Mouse (Mus musculus) forebrain, embryonic 12.5 days (tissue): ENCODE measurements at regions not wholly inside any gene's neighbourhood (a gene's known extent, or its start where the extent isn't known, plus 50 kb on each side); places are given as distances from the start of the nearest gene placed in this dataset.

Experiments used
- ATAC-seq: fragments of 200-750 bp; cut with Nextera tagmentation; 2 replicates; pipeline ENCODE4 v1.8.0; 2017; ENCODE audit warnings: moderate TSS enrichment; ENCODE audit not compliant: low FRiP score
- H3K27ac ChIP-seq: fragments of 300-500 bp; sonication (generic); 2 replicates; pipeline ENCODE4 v1.5.1; 2016; ENCODE audit warnings: mild to moderate bottlenecking
- H3K27me3 ChIP-seq: fragments of 300-500 bp; sonication (generic); 2 replicates; pipeline ENCODE4 v1.6.1; 2016; ENCODE audit warnings: mild to moderate bottlenecking
- H3K36me3 ChIP-seq: fragments of 300-500 bp; sonication (generic); replicated peaks from 2 replicates; pipeline ENCODE4 v1.6.1; 2016; ENCODE audit warnings: mild to moderate bottlenecking
- H3K4me1 ChIP-seq: fragments of 300-500 bp; sonication (generic); 2 replicates; pipeline ENCODE4 v1.6.1; 2016
- H3K4me2 ChIP-seq: fragments of 300-500 bp; sonication (generic); 2 replicates; pipeline ENCODE4 v1.6.1; 2016; ENCODE audit warnings: mild to moderate bottlenecking, moderate library complexity
- H3K4me3 ChIP-seq: fragments of 300-500 bp; sonication (generic); replicated peaks from 2 replicates; pipeline ENCODE4 v1.5.1; 2016; ENCODE audit warnings: mild to moderate bottlenecking
- H3K9ac ChIP-seq: fragments of 300-500 bp; sonication (generic); 2 replicates; pipeline ENCODE4 v1.6.1; 2016; ENCODE audit warnings: mild to moderate bottlenecking
- H3K9me3 ChIP-seq: fragments of 300-500 bp; sonication (generic); 2 replicates; pipeline ENCODE4 v1.6.1; 2016
- WGBS: fragments of 180-500 bp; shearing (Covaris S2); methylation state at CpG from one replicate; pipeline ENCODE4 v1.1.7; 2016; 5-methylcytosine and 5-hydroxymethylcytosine counted together

DNA sequence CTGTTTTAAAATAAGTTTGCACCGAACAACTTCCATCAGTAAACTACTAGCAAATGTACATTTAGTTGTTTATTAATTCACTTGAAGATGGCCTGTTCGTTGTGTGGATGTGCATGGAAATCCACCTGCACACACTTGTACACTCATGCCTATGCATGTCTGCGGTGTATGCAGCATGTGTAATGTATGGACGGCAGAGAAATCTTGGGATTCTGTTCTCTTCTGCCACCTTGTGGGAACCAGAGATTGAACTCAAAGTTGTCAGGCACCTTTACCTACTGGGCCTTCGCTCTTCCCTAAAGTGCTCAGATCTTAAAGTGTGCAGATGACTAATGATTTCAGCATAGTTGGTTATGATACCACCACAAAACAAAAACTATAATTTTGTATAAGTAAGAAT lies 137.4 kb downstream of the Kitl start:
- H3K36me3 ChIP-seq: no peaks in the 10 kb centered on the region
- no peak overlapping the region for H3K4me2 ChIP-seq
- no peak overlapping the region for H3K4me3 ChIP-seq
- ATAC-seq: peak; percentile 83
- H3K9ac ChIP-seq: no peak overlapping the region
- H3K27me3 ChIP-seq: no peaks in the 10 kb centered on the region
- no peak overlapping the region for H3K27ac ChIP-seq
- 52% methylated on average over 5 of the region's 5 CpGs for WGBS
- H3K9me3 ChIP-seq: no peaks in the 10 kb centered on the region
- H3K4me1 ChIP-seq: no peaks in the 10 kb centered on the region

DNA sequence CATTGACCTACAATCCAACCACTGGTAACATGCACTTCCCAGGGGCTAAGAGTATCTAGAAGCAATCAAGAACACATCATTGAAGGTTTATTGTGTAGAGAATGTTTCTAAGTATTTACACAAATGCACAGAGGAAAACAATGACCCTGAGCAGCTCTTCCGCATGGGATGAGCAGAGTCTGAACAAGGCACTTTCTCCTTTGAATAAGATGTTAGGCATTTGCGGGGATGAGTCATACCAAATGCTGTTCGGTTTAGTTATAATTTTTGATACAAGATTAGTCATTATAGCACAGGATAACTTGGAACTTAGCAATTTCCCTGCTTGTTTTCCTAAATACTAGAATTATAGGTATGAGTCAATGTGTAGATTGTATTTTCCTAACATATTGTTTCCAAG lies 137.9 kb downstream of the Kitl start:
- Histone ChIP-seq H3K27me3 (no peaks in the 10 kb centered on the region), H3K36me3 (no peaks in the 10 kb centered on the region), H3K4me2 (no peak overlapping the region), H3K9me3 (no peaks in the 10 kb centered on the region), H3K27ac (no peak overlapping the region), H3K4me1 (no peaks in the 10 kb centered on the region), H3K4me3 (no peak overlapping the region), H3K9ac (no peak overlapping the region)
- WGBS: 87% methylated on average over 3 of the region's 3 CpGs
- ATAC-seq: no peak

DNA sequence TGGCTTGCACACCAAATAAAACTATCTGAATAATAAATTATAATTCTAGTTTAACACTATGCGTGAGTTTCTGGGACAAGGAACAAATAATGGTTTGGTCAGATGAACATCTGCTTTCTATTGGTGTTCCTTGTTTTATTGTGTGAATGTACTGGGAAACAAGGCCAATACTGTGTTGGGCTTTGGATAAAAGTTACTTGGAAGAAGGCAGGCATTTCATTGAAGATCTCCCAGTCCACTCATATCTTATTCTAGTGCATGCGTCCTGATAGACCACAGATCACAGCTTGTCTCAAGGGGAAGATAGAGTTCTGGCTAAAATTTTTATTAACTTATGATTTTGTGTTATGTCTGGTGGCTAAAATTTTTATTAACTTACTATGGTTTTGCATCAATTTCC lies 140.1 kb downstream of the Kitl start:
- Histone ChIP-seq H3K27me3 (no peaks in the 10 kb centered on the region), H3K36me3 (no peaks in the 10 kb centered on the region), H3K4me1 (no peaks in the 10 kb centered on the region), H3K27ac (no peak overlapping the region), H3K4me3 (no peak overlapping the region), H3K9ac (no peak overlapping the region), H3K9me3 (no peaks in the 10 kb centered on the region), H3K4me2 (no peak overlapping the region)
- WGBS: 83% methylated on average over 2 of the region's 2 CpGs
- ATAC-seq: no peak

DNA sequence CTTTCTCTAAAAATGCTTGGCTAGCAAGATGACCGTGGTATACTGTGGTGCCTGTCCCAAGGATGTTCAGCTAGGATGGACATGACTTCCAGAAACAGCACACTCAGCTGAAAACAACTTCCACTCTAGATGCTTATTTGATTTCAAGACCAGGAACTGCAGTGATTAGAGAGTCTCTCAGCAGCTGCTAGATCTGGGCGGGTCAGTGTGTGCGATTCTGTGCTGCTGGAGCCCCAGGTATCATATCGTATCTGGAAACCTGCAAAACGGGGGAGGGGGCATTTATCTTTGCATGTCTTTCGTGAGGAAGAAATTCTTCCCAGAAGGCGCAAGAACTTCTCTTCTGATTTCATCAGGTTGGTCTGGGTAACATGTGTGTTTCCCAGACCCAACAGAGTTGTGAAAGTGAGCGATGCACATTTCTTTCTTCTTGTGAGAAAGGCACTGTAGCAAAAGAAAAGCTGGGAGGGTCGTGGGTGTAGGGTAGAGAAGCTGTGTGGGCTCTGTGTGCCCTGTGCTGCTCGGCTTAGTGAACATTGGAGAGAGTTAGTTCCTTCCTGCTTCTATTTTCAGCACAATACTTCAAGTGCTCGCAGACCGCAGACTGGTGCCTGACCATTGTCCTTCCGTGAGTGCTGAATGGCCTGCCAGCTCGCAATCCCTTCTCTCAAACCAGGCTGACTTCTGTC lies 144.6 kb downstream of the Kitl start:
- Histone ChIP-seq H3K4me1 (no peaks in the 10 kb centered on the region), H3K4me3 (no peak overlapping the region), H3K27me3 (no peaks in the 10 kb centered on the region), H3K9me3 (no peaks in the 10 kb centered on the region), H3K36me3 (no peaks in the 10 kb centered on the region), H3K27ac (no peak overlapping the region), H3K4me2 (no peak overlapping the region), H3K9ac (no peak overlapping the region)
- 70% methylated on average over 14 of the region's 14 CpGs for WGBS
- ATAC-seq: no peak

DNA sequence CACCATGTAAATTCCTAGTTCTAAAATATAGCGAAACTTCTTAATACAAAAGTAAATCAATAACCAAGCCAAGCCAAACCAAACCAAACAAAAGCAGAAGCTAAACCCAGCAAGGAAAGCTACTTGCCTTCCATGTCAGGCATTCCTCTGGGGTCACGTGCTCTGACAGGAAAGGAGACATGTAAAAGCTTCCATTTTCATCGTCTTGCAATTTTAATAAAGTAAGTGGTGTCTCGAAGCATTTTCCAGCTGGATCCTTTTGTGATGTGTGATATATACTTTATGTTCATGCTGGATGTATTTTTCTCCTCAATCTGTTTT lies 145.1 kb downstream of the Kitl start:
- no peak overlapping the region for H3K27ac ChIP-seq
- no peak overlapping the region for H3K4me2 ChIP-seq
- ATAC-seq: no peak
- no peak overlapping the region for H3K4me3 ChIP-seq
- H3K36me3 ChIP-seq: no peaks in the 10 kb centered on the region
- no peaks in the 10 kb centered on the region for H3K27me3 ChIP-seq
- H3K9me3 ChIP-seq: no peaks in the 10 kb centered on the region
- H3K9ac ChIP-seq: no peak overlapping the region
- H3K4me1 ChIP-seq: no peaks in the 10 kb centered on the region
- 82% methylated on average over 4 of the region's 4 CpGs for WGBS

DNA sequence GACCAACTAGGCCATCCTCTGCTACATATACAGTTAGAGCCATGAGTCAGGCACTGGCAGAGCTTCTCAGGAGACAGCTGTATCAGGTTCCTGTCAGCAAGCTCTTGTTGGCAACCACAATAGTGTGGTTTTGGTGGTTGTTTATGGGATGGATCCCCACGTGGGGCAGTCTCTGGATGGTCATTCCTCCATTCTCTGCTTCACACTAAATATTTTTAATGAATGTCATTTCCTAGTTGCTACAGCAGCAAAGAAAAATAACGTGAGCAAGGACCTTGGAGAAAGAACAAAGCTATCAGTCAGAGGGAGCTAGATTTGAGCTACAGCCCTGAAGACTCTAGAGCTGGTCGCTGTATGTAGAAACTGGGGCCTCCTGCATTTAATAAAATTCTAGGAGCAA lies 145.7 kb downstream of the Kitl start:
- Histone ChIP-seq H3K9ac (no peak overlapping the region), H3K27me3 (no peaks in the 10 kb centered on the region), H3K36me3 (no peaks in the 10 kb centered on the region), H3K9me3 (no peaks in the 10 kb centered on the region), H3K4me3 (no peak overlapping the region), H3K4me1 (no peaks in the 10 kb centered on the region), H3K4me2 (no peak overlapping the region), H3K27ac (no peak overlapping the region)
- WGBS: 82% methylated on average over 3 of the region's 3 CpGs
- no peak for ATAC-seq

DNA sequence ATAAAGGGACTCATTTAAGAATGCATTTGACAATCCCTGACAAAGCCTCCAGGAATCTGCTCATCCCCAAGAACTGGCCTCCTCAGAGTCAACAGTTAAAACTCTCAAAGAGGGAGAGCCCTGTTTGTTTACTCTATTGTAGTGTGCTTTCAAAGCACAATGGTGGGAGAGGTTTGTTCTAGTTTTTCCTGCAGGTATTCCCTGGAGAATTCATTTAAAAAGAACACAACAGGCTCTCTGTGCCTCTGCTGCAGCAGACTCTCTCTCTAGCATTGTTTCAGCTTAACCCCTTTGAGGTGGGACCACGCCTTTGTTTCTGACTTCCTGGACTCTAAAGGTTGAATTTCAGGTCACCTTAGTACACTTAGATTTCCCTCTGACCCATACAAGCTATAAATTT lies 149.1 kb downstream of the Kitl start:
- Histone ChIP-seq H3K9ac (no peak overlapping the region), H3K27me3 (no peaks in the 10 kb centered on the region), H3K4me2 (no peak overlapping the region), H3K4me1 (no peaks in the 10 kb centered on the region), H3K4me3 (no peak overlapping the region), H3K36me3 (no peaks in the 10 kb centered on the region), H3K9me3 (no peaks in the 10 kb centered on the region), H3K27ac (no peak overlapping the region)
- ATAC-seq: no peak
- WGBS: 29% methylated on average over 1 of the region's 1 CpGs

DNA sequence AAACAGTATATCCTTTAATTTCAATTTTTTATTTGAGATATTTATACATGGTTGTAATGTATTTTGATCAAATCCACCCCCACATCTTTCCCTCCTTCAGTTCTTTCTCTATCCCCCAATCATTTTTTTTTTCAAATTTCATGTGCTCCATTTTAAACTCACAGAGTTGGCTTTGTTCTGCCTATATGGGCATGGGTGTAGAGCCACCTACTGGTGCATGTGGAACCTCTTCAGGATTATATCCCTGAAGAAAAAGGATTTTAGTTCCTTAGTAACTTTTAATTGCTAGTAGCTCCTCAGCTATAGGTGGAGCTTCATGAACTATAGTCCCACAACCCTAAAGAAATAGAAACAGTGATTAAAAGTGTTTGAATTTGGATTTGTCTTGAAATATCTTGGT lies 155.4 kb downstream of the Kitl start:
- no peaks in the 10 kb centered on the region for H3K27me3 ChIP-seq
- H3K4me1 ChIP-seq: no peaks in the 10 kb centered on the region
- no peak overlapping the region for H3K9ac ChIP-seq
- H3K36me3 ChIP-seq: no peaks in the 10 kb centered on the region
- no peak overlapping the region for H3K27ac ChIP-seq
- ATAC-seq: no peak
- H3K9me3 ChIP-seq: no peaks in the 10 kb centered on the region
- no peak overlapping the region for H3K4me3 ChIP-seq
- H3K4me2 ChIP-seq: no peak overlapping the region

DNA sequence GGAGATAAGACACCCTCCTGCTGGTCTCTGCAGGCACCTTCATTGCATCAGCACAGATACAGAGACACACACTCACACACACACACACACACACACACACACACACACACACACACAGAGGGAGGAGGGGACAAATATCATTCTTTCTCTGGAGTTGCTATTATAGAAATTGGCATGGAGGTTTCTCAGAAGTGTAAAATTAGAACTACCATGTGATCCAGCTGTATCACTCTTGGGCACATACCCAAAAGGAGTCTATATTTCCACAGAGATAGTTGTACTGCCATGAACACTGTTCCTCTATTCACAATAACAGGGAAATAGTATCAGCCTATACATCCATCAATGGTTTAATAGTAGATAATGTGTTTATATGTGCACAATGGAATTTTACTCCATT lies 137.8 kb upstream of the Gm4301 start:
- peaks cover 5% of the 10 kb centered on the region for H3K4me1 ChIP-seq
- no peak overlapping the region for H3K4me2 ChIP-seq
- H3K9me3 ChIP-seq: no peaks in the 10 kb centered on the region
- no peak overlapping the region for H3K4me3 ChIP-seq
- H3K27me3 ChIP-seq: no peaks in the 10 kb centered on the region
- H3K27ac ChIP-seq: no peak overlapping the region
- H3K36me3 ChIP-seq: no peaks in the 10 kb centered on the region
- H3K9ac ChIP-seq: no peak overlapping the region
- ATAC-seq: no peak

DNA sequence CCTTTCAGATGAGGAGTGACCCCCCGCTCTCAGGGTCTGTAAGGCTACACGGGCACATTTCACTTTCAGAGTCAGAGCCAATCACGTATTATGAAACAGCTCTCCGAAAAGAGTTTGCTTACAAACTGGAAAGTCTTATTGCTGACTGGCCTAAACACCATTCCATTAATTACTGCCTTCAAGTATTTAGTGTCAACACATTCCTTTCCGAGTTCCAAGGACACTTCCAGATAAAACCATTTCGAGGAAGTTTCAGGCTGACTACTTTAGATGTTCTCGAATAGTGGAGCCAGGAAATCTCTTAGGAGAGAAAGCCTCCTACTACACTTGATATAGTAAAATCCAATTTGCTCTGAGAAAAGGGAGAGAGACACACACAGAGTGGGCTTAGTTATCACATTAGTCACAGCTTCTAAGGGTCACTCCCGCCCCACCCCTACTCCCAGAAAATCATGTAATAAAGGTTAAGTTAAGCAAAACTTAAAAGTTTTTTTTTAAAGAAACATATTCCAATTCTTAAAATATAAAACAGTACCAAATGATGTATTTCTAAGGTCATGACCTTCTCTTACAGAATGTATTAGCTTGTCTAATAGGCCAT lies 136.3 kb upstream of the Gm4301 start:
- Histone ChIP-seq H3K9ac (no peak overlapping the region), H3K27me3 (no peaks in the 10 kb centered on the region), H3K4me2 (no peak overlapping the region), H3K9me3 (no peaks in the 10 kb centered on the region), H3K27ac (no peak overlapping the region), H3K4me3 (no peak overlapping the region), H3K4me1 (peaks cover 5% of the 10 kb centered on the region), H3K36me3 (no peaks in the 10 kb centered on the region)
- no peak for ATAC-seq
- WGBS: 64% methylated on average over 8 of the region's 8 CpGs

DNA sequence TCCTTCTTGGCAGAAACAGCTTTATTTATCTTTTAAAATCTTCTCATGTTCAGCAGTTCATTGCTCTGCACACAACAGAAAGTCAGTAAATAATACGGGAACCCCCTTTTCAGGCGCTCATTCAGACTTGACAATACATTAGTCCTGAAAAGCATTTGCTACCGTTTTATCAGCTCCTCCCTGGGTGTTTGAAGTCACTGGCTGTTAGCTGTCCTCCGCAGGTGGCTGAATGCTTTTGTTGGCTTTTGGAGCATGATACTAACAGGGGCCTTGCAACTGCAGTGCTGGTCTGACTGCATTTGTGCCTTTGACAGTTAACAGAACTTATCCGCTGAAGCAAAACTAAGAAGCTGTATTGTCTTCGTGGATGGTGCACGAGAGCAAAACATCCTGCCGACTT lies 135.0 kb upstream of the Gm4301 start:
- no peaks in the 10 kb centered on the region for H3K36me3 ChIP-seq
- no peak overlapping the region for H3K9ac ChIP-seq
- H3K4me1 ChIP-seq: peaks cover 5% of the 10 kb centered on the region
- H3K4me3 ChIP-seq: no peak overlapping the region
- no peaks in the 10 kb centered on the region for H3K9me3 ChIP-seq
- H3K4me2 ChIP-seq: peak overlapping the region; percentile 29
- H3K27me3 ChIP-seq: no peaks in the 10 kb centered on the region
- 4% methylated on average over 8 of the region's 8 CpGs for WGBS
- H3K27ac ChIP-seq: no peak overlapping the region
- no peak for ATAC-seq

DNA sequence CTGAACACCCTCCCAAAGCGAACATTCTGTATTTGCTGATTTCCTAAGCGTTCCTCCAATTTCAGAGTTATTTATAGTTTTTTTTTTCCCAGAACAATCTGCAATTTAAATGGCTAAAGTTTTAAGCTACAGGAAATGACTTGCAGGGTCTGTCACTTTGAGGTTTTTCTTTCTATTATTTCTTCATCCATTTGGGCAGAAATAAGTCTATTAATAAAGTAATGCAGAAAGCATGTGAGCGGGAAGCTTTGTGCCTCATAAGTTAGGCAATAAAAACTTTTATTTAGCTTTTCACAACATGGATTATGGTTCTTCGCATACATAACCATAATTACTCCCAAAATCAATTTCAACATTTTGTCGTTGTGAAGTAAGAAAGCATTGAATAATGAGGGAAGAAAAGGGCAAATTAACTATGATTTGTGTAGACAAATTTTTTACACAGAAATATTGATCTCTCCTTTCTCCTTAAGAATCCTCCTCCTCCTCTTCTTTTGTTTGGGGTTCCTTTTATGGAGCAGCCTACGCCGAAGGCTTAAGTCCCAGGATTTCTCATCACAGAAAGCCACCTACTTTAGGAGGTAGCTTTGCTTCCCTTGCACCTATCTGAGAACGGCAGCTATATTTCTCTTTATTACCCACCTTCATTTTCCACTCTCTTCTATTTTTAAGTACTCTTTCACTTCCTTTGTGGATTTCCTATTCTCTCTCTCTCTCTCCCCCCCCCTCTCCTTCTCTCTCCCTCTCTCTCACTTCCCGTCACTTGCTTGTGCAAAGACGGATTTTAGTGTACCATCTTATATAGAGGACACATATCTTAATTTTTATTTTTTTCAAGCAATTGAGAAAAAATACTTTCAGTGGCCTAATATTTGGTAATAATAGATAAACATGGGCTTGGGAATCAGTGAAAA lies 128.6 kb upstream of the Gm4301 start:
- Histone ChIP-seq H3K9me3 (no peaks in the 10 kb centered on the region), H3K4me2 (no peak overlapping the region), H3K27me3 (no peaks in the 10 kb centered on the region), H3K27ac (no peak overlapping the region), H3K4me1 (no peaks in the 10 kb centered on the region), H3K4me3 (no peak overlapping the region), H3K9ac (no peak overlapping the region), H3K36me3 (no peaks in the 10 kb centered on the region)
- 83% methylated on average over 10 of the region's 10 CpGs for WGBS
- no peak for ATAC-seq

DNA sequence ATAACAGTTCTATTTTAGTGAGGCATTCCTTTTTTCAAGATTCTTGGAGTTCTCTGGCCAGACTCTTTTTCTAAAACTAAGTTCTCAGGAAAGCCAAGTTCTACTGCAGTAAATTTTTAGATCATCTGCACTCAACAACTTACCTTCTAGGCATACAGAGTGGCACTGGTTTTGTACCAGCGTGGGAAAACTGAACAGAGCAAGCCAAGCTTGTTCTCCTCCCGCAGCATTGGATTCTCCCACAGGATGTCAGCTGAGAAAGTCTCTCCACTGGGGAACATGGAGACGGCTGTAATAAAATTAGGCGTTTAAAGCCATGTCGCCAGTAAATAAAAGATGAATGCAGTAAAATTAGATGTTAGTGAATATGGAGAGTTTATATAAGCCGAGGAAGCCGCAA lies 124.8 kb upstream of the Gm4301 start:
- Histone ChIP-seq H3K9ac (no peak overlapping the region), H3K36me3 (no peaks in the 10 kb centered on the region), H3K27ac (no peak overlapping the region), H3K27me3 (no peaks in the 10 kb centered on the region), H3K4me2 (no peak overlapping the region), H3K9me3 (no peaks in the 10 kb centered on the region), H3K4me3 (no peak overlapping the region), H3K4me1 (no peaks in the 10 kb centered on the region)
- no peak for ATAC-seq
- WGBS: 88% methylated on average over 7 of the region's 7 CpGs
